Mouse (Mus musculus) T-helper 2 cell (primary cell): ENCODE measurements at regions not wholly inside any gene's neighbourhood (a gene's known extent, or its start where the extent isn't known, plus 50 kb on each side); places are given as distances from the start of the nearest gene placed in this dataset.

Experiments
- in situ Hi-C: fragments of 300-600 bp; cut with MboI, MseI; formaldehyde crosslinking; loops from one replicate; pipeline ENCODE4 v1.15.1; 2025; ENCODE audit warnings: high pct_unique_total_duplicates

- in situ Hi-C loops: loop anchor here (5.0 kb wide), 1 partner anchor 183 kb away; no protein-coding TSS in a partner anchor
These were observed 59.3 kb upstream of the D16Ertd472e start for GRCm38 (mm10) chr16:78635774-78636173.

DNA sequence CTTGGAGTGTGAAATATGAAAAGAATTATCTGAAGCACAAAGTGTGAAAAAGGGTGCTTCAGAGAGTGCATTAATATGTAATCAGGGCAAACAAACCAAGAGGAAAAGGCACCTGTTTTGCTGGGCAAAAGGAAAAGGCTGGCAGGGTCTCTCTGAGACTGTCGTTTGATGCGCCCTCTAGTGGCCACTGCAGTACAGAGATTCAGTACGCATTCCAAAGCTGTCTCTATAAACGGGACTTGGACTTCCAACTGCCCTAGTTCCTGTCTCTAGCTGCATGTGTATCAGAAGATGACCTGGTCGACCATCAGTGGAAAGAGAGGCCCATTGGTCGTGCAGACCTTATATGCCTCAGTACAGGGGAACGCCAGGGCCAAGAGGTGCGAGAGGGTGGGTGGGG is 58.7 kb upstream of the D16Ertd472e start:
- in situ Hi-C loops: loop anchor here (5.0 kb wide), 1 partner anchor 183 kb away; no protein-coding TSS in a partner anchor

DNA sequence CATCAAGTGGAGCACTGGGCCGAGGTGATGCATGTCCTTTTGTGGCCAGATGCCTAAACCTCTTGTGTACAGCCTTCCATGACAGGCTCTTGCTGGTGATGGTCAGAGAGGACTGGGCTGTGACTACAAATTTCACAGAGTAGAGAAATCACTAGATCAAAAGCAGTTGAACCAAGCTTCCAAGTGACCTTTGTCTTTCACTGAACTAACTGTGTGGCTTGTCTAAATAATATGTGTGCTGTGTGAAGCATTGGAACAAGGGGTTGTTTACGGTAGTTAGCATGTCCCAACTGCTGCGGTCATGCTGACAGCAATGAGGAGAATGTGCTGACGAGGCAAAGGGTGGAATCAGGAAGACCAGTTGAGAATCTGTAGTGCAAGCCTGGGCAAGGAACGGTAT is 55.3 kb upstream of the D16Ertd472e start:
- in situ Hi-C loops: no loop called here

GRCm38 (mm10) chr16:78626803-78627202 is 50.3 kb upstream of the D16Ertd472e start:
- in situ Hi-C loops: no loop called here
